Mouse (Mus musculus) stomach, postnatal 0 days (tissue): ENCODE data around the gene Zfp398.

Experiments used
- CTCF ChIP-seq: IDR thresholded peaks from 2 replicates; pipeline ENCODE4 v1.5.1; 2016; ENCODE audit warnings: antibody characterized with exemption, low read depth, mild to moderate bottlenecking, moderate library complexity
- EP300 ChIP-seq: optimal IDR thresholded peaks from 2 replicates; pipeline ENCODE3; 2016; ENCODE audit warnings: antibody characterized with exemption

GRCm38 (mm10) chr6:47857241-47857640 is 21.8 kb downstream of the Zfp398 start:
- TF ChIP-seq CTCF = no peak
- TF ChIP-seq EP300 = no peak
